Mouse (Mus musculus) neural tube, embryonic 15.5 days (tissue): ENCODE data around the gene St14. TPM values are rescaled to one million over a fixed set of nuclear protein-coding genes. Genes with fewer than 3 reads are reported as not detected.

Experiments
- ATAC-seq: fragments of 200-750 bp; cut with Nextera tagmentation; 2 replicates; pipeline ENCODE4 v1.8.0; 2017; ENCODE audit warnings: mild to moderate bottlenecking, moderate TSS enrichment, moderate library complexity; ENCODE audit not compliant: low FRiP score
- H3K27ac ChIP-seq: fragments of 300-500 bp; sonication (generic); replicated peaks from 2 replicates; pipeline ENCODE4 v1.5.1; 2015; ENCODE audit warnings: mild to moderate bottlenecking, inconsistent platforms
- H3K27me3 ChIP-seq: fragments of 300-500 bp; sonication (generic); replicated peaks from 2 replicates; pipeline ENCODE4 v1.6.1; 2015; ENCODE audit warnings: inconsistent platforms
- H3K36me3 ChIP-seq: fragments of 300-500 bp; sonication (generic); 2 replicates; pipeline ENCODE4 v1.6.1; 2015; ENCODE audit warnings: inconsistent platforms
- H3K4me1 ChIP-seq: fragments of 300-500 bp; sonication (generic); 2 replicates; pipeline ENCODE4 v1.6.1; 2015; ENCODE audit warnings: inconsistent platforms
- H3K4me2 ChIP-seq: fragments of 300-500 bp; sonication (generic); 2 replicates; pipeline ENCODE4 v1.6.1; 2015; ENCODE audit warnings: inconsistent platforms, mild to moderate bottlenecking, moderate library complexity
- H3K4me3 ChIP-seq: fragments of 300-500 bp; sonication (generic); replicated peaks from 2 replicates; pipeline ENCODE4 v1.5.1; 2015; ENCODE audit warnings: mild to moderate bottlenecking, inconsistent platforms
- H3K9ac ChIP-seq: fragments of 300-500 bp; sonication (generic); replicated peaks from 2 replicates; pipeline ENCODE4 v1.6.1; 2015; ENCODE audit warnings: mild to moderate bottlenecking, inconsistent platforms
- H3K9me3 ChIP-seq: fragments of 300-500 bp; sonication (generic); replicated peaks from 2 replicates; pipeline ENCODE4 v1.6.1; 2016; ENCODE audit warnings: inconsistent platforms
- WGBS: fragments of 180-500 bp; shearing (Covaris S2); methylation state at CpG from one replicate; pipeline ENCODE4 v1.1.7; 2015; ENCODE audit warnings: mixed read lengths; 5-methylcytosine and 5-hydroxymethylcytosine counted together
- polyA plus RNA-seq: library from polyadenylated mRNA; unstranded; fragments of >200 nt; fragmentation: Nextera tagmentation; extraction: Ambion mirVana; gene quantifications from 2 replicates; pipeline ENCODE4 v1.2.1, GENCODE M21; 2015

The St14 gene
- polyA plus RNA-seq, 1 experiment from 2014 or later = 0.42 TPM

DNA sequence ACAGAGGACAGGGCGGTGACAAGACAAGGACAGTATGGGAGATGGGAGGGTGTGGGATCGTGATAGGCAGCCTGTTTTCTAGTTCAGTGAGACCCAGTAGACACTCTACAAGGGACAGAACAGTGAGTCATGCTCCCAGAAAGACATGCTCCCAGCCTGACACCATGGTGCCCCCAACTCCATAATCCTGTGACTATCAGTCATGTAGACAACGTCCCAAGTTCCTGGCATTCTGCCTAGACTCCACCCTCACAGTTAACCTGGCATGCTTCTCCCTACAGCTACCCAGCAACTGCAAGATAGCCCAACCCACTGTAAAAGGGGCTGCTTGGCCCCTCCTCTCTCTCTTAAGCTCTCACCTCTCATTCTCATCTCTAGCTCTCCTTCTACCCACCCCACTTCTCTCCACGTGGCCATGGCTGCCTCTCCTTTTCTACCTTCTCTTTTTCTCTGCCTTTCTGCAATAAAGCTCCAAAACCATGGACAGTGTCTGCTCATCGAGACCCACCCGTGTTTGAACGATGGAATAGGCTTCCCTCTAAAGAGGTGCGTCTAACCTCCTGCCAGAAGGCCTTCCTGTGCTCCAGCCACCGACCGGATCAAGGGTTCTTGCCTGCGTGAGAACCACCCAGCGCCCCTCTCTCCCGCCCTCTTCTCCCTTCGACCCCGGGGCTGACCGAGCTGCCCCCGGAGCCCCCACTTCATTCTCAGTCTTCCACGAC, 39.4 kb downstream of the St14 start:
- no peak overlapping the region for H3K27ac ChIP-seq
- WGBS = 92% methylated on average over 18 of the region's 18 CpGs
- no peaks in the 10 kb centered on the region for H3K36me3 ChIP-seq
- ATAC-seq = no peak
- no peak overlapping the region for H3K4me2 ChIP-seq
- H3K27me3 ChIP-seq = no peaks in the 10 kb centered on the region
- no peak overlapping the region for H3K9ac ChIP-seq
- H3K4me1 ChIP-seq = no peaks in the 10 kb centered on the region; the same call in 1 of the 2 replicates
- no peaks in the 10 kb centered on the region for H3K9me3 ChIP-seq
- no peak overlapping the region for H3K4me3 ChIP-seq

DNA sequence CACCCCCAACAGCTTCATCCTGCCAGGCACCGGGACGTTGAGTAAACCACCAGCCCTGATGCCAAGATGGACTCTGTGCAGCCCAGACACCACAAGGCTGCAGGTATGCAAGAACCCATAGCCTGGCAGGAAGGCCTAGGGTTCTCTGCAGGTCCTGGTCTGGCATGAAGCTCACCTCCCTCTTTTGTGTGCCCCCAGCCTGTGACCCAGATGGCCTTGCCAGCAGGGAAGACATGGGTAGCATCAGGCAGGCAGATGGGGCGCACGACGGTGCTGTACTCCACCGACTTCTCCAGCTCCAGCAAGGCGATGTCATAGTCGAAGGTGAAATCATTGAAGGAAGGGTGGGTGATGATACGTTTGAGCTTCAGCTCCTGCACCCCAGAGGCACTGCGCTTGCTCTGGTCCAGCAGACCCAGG, 40.5 kb downstream of the St14 start:
- 95% methylated on average over 10 of the region's 10 CpGs for WGBS
- H3K27ac ChIP-seq = no peak overlapping the region
- H3K4me3 ChIP-seq = no peak overlapping the region
- no peak overlapping the region for H3K4me2 ChIP-seq
- no peaks in the 10 kb centered on the region; the same call in 1 of the 2 replicates for H3K4me1 ChIP-seq
- no peaks in the 10 kb centered on the region for H3K9me3 ChIP-seq
- H3K27me3 ChIP-seq = no peaks in the 10 kb centered on the region
- no peaks in the 10 kb centered on the region for H3K36me3 ChIP-seq
- no peak overlapping the region for H3K9ac ChIP-seq
- no peak for ATAC-seq

DNA sequence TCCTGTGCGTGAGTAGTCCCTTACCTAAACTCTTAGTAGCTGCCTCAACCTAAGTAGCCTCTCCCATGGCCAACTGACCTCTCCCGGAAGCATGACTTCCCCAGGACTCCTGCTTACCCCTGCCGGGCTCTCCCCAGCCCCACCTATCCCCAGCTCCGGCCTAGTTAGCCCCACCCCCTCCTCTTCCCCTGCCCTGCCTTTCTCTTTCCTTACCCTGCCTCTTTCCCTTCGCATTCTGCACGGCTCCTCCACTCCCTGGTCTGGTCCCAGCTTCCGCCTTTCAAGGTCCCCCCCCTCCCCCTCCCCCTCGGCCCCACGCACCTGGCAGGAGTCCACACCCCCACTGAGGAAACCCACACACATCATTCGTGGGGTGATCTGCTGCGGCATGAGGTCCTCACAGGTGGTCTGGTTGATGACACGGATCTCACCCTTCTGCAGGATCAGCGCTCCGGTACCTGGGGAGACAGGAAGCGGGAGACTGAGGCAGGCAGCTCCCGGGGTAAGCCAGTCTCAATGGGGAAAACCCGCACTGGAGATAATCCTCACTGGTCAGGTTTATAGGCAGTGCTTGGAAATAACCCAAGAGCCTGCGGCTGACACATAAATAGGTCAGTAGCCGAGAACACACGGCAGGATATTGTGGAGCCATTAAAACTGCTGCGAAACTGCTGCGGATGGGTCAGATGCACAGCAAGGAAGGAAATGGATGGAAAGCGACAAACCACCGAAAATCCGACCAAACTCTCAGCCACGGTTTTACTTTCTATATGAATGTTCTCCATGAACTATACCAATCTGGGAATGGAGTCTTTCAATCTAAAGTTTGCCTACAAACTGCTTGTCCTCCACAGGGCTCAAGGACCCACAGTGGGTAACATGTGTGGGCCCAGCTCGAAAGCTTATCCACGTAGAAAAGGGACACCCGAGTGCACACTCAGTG, 41.3 kb downstream of the St14 start:
- no peak overlapping the region for H3K9ac ChIP-seq
- no peak overlapping the region for H3K4me2 ChIP-seq
- 77% methylated on average over 29 of the region's 29 CpGs for WGBS
- ATAC-seq = no peak
- H3K27me3 ChIP-seq = no peaks in the 10 kb centered on the region
- H3K36me3 ChIP-seq = no peaks in the 10 kb centered on the region
- no peaks in the 10 kb centered on the region; the same call in 1 of the 2 replicates for H3K4me1 ChIP-seq
- no peaks in the 10 kb centered on the region for H3K9me3 ChIP-seq
- no peak overlapping the region for H3K27ac ChIP-seq
- no peak overlapping the region for H3K4me3 ChIP-seq

DNA sequence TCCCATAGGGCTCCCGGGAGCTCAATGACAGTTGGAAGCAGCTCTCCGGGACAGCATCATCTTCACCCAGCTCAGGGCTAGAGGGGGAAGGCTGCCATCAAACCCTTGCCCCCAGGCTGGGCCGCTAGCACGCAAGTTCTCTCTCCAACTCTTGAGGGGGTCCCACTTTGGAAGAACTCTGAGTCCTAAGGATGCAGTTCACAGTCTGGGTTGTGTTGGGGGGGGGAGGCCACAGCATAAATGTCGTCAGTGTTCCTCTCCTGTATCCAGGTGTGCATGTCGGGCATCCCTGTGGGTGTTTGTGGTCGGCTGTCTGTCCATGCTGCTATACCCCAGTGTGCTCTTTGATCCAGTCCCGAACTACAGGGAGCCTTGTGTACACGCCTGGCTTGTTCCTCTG, 42.1 kb downstream of the St14 start:
- Histone ChIP-seq H3K4me3 (no peak overlapping the region), H3K27me3 (no peaks in the 10 kb centered on the region), H3K4me2 (no peak overlapping the region), H3K9ac (no peak overlapping the region), H3K9me3 (no peaks in the 10 kb centered on the region), H3K36me3 (no peaks in the 10 kb centered on the region), H3K4me1 (no peaks in the 10 kb centered on the region; the same call in 1 of the 2 replicates), H3K27ac (no peak overlapping the region)
- WGBS = 84% methylated on average over 9 of the region's 9 CpGs
- ATAC-seq = no peak

DNA sequence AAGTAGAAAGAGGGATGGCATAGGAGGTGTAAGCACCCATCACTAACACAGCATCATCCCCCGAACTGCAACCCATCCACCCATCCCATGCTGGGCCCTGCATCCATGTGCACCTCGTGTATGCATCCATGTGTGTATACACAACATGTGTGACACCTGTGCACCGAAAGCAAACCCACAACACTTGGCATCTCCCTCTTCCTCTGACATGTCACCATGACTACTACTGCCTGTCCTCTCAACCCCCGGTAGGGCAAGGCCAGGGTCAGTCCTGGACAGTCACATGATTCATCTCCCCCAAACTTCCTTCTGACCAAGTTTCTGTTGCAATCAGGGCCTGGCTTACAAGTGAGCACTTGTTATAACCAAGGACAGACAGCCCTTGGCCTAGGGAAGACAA, 42.8 kb downstream of the St14 start:
- no peak for ATAC-seq
- WGBS = 86% methylated on average over 4 of the region's 4 CpGs

DNA sequence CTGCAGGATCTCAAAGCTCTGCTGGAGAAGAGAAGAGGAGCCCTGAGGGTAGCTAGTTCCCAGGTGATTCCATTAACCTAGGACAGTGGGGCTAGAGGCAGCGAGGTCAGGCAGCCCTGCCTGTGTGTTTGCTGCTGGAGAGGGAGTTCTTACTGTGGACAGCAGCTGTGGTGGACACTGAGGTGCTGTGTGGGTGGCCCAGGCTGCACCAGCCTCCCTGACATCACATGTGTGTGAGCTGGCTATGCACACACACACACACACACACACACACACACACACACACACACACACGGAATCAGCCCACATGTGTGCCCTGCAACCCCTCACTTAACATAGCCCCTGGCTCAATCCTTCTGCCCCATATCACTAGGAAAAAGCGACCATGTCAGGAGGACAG, 43.5 kb downstream of the St14 start:
- no peaks in the 10 kb centered on the region for H3K27me3 ChIP-seq
- no peaks in the 10 kb centered on the region for H3K36me3 ChIP-seq
- H3K4me3 ChIP-seq = no peak overlapping the region
- H3K9me3 ChIP-seq = no peaks in the 10 kb centered on the region
- no peak overlapping the region for H3K4me2 ChIP-seq
- no peak for ATAC-seq
- H3K4me1 ChIP-seq = no peaks in the 10 kb centered on the region; the same call in 1 of the 2 replicates
- WGBS = 70% methylated on average over 3 of the region's 3 CpGs
- H3K9ac ChIP-seq = no peak overlapping the region
- no peak overlapping the region for H3K27ac ChIP-seq

More for the DNA sequence above, 42.8 kb downstream of the St14 start:
- Histone ChIP-seq H3K4me3 (no peak overlapping the region), H3K36me3 (no peaks in the 10 kb centered on the region), H3K9ac (no peak overlapping the region), H3K27me3 (no peaks in the 10 kb centered on the region), H3K4me2 (no peak overlapping the region), H3K4me1 (no peaks in the 10 kb centered on the region; the same call in 1 of the 2 replicates), H3K27ac (no peak overlapping the region), H3K9me3 (no peaks in the 10 kb centered on the region)

DNA sequence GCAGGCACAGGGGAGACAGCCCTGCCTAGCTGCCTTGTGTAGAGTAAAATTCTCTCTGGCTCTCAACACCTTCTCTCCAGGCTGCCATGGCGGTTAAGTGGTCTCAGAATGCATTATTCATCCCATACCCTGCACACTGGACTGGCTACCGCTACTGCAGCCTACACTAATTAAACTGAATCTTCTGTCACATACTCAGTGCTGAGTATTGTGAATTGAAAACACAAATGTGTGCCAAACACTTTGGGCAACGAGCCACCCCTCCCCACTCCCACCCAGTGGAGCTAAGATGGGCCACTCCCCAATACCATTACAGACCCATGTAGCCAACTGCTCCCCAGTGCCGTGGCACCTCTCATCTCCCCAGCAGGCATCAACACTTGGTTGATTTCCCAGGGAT, 44.2 kb downstream of the St14 start:
- Histone ChIP-seq H3K4me1 (no peaks in the 10 kb centered on the region; the same call in 1 of the 2 replicates), H3K4me3 (no peak overlapping the region), H3K4me2 (no peak overlapping the region), H3K36me3 (no peaks in the 10 kb centered on the region), H3K27ac (no peak overlapping the region), H3K9ac (no peak overlapping the region), H3K27me3 (no peaks in the 10 kb centered on the region), H3K9me3 (no peaks in the 10 kb centered on the region)
- WGBS = 72% methylated on average over 4 of the region's 4 CpGs
- no peak for ATAC-seq

DNA sequence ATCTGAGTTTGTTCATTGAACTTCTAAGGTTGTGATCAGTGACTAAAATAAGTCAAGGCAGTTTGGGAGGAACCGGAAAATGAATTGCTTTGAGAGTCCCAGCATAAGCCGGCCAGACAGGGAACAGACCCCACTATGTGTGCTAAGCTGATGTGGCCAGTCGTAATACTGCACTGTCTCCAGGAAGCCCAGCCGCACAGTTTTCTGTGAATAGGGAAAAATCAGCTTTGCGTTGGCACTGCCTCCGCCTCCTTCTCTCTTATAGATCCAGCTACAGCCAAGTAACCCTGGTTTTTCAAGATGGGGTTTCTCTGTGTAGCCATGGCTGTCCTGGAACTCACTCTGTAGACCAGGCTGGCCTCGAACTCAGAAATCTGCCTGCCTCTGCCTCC, 44.9 kb downstream of the St14 start:
- WGBS = 87% methylated on average over 7 of the region's 7 CpGs
- no peak overlapping the region for H3K27ac ChIP-seq

DNA sequence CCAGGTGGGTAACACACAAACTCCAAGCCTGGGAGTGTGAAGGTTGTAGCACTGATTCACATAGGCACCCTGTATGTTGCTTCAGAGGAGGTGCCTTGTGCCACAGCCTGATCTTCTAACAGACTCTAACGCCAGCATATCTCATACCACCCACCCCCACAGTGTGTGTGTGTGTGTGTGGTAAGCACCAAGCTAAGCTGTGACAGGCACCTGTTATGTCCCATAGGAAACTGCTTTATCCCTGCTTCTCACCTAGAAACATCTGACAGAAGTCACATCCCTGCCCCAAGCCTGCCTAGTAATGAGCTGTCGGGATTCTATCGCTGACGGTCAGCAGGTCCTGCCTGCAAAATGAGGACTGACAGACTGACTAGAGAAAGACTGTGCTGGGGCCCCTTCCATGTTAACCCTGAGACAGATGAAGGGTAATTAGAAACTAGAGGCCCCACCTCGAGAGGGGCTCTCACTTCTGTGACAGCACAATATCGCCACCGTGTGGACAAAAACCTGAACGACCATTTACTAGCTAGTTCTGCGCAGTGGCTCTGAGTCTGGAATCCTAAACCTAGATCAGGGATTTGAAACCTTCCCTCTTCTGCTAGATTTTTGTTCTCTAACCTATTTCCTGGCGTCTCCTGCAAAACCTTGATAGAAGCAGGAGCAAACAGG, 45.4 kb downstream of the St14 start:
- 13% methylated on average over 10 of the region's 10 CpGs for WGBS
- H3K4me3 ChIP-seq = no peak overlapping the region
- no peak overlapping the region for H3K27ac ChIP-seq
- H3K4me1 ChIP-seq = peaks cover 5% of the 10 kb centered on the region
- H3K27me3 ChIP-seq = no peaks in the 10 kb centered on the region
- no peaks in the 10 kb centered on the region for H3K36me3 ChIP-seq
- no peak overlapping the region for H3K9ac ChIP-seq
- no peak overlapping the region for H3K4me2 ChIP-seq
- ATAC-seq = no peak
- H3K9me3 ChIP-seq = no peaks in the 10 kb centered on the region

More for the DNA sequence above, 44.9 kb downstream of the St14 start:
- Histone ChIP-seq H3K4me3 (no peak overlapping the region), H3K36me3 (no peaks in the 10 kb centered on the region), H3K9ac (no peak overlapping the region), H3K27me3 (no peaks in the 10 kb centered on the region), H3K4me1 (peaks cover 5% of the 10 kb centered on the region), H3K9me3 (no peaks in the 10 kb centered on the region), H3K4me2 (no peak overlapping the region)
- no peak for ATAC-seq

DNA sequence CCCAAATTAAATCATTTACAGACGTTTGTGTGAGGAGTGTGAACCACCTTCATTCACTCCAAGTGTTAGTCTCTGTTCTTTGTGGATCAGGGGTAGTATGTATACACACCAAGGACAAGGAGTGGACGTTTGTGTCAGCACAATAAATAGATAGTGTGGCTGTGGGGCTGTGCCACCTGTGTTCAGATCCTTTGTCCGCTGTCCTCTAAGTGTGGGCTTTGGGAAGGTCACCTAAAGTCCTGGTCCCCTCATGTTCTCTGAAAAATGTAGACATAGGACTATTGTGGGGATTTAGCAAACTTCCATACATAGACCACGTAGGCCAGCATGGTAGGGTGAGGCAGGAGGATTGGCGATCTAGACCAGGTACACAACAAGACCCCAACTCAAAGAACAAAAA, 46.1 kb downstream of the St14 start:
- H3K9me3 ChIP-seq = no peaks in the 10 kb centered on the region
- H3K9ac ChIP-seq = no peak overlapping the region
- no peak overlapping the region for H3K4me3 ChIP-seq
- no peak overlapping the region for H3K4me2 ChIP-seq
- WGBS = 82% methylated on average over 5 of the region's 5 CpGs
- no peaks in the 10 kb centered on the region for H3K36me3 ChIP-seq
- H3K4me1 ChIP-seq = peaks cover 5% of the 10 kb centered on the region
- no peak for ATAC-seq
- no peaks in the 10 kb centered on the region for H3K27me3 ChIP-seq
- H3K27ac ChIP-seq = no peak overlapping the region

DNA sequence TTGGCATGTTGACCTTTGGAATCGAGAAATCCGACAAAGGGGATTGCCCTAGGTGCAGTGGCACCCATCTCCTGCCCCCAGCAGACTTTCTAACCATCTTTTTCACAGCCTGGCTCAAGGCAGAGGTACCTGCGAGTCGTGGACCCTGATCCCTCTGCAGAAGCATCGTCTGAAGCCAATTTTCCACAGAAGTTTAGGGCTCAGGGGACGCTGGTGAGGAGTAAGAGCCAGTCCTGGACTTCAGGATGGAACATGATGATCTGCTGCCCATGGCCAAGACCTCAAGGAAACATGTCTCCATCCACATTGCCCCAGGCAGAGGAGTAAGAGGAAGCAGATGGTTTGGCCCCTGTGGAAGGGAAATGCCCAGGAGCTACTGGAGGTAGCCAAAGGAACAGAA, 48.9 kb downstream of the St14 start:
- 78% methylated on average over 6 of the region's 6 CpGs for WGBS

More for the DNA sequence above, 48.9 kb downstream of the St14 start:
- no peak for ATAC-seq
- Histone ChIP-seq H3K4me2 (no peak overlapping the region), H3K9me3 (no peaks in the 10 kb centered on the region), H3K27me3 (no peaks in the 10 kb centered on the region), H3K9ac (no peak overlapping the region), H3K4me3 (no peak overlapping the region), H3K4me1 (peaks cover 5% of the 10 kb centered on the region), H3K36me3 (no peaks in the 10 kb centered on the region), H3K27ac (no peak overlapping the region)
